Mouse (Mus musculus) liver, adult 2 months (tissue): Measurements from ENCODE around the gene Dbi.

Source experiments
- CTCF ChIP-seq: fragments of 200-500 bp; IDR thresholded peaks from 2 replicates; pipeline ENCODE4 v1.5.1; 2011; ENCODE audit warnings: low read depth, low read length, control low read depth
- POLR2A ChIP-seq: fragments of 200-500 bp; IDR thresholded peaks from 2 replicates; pipeline ENCODE4 v1.6.1; 2011; ENCODE audit warnings: low read length, control low read depth; ENCODE audit not compliant: insufficient read depth; ENCODE audit errors: extremely low read depth

DNA sequence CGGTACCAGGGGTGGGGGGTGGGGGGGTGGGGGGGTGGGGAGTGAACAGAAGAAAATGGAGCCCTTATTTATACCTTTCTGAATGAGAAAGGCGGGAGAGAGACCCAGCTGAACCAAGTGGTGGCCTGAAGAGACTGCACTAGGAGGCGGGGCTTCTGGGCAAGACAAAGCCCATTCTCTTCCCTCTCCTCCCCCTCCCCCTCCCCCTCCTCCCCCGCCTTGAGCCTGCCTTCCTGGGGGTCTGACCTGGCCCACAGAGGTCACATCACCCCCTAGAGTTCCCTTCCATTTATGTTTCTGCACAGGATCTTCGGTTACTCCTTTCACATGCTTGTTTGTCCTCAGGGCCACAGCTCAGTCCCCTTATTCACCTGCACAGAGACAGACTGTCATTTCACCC is 31.7 kb downstream of the Dbi start:
- no peak for TF ChIP-seq CTCF
- TF ChIP-seq POLR2A, result no peak
